Mouse (Mus musculus): Measurements from ENCODE around the gene Dglucy.

DNA sequence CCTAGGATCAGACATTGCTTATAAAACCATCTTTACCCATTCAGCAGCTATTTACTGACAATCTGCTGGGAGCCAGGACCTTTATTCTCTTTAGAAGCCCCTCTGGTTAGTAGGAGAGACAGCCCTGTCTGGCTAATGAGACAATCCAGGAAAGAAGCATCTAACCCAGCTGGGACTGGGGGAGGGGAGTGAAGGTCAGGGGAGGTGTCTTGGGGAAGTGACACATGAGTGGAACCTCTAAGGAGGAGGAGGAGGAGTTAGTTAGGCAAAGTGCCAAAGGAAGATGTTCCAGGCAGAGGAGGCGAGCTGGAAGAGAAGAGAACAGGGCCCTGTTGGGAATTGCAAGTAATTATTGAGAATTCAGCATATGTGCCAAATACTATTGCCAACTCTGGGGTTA is 25.1 kb upstream of the Dglucy start:
- TF ChIP-seq CTCF (IDR thresholded peaks at IDR 0.05; ENCODE audit: borderline replicate concordance, insufficient read depth, low read length): no peak
- TF ChIP-seq POLR2A (IDR thresholded peaks at IDR 0.05; ENCODE audit: low read depth, low read length): no peak
